Mouse (Mus musculus) layer of hippocampus, adult 11-12 months (tissue): ENCODE results near the gene Pip5k1b.
A peak's percentile ranks its signal among the peaks of the same experiment; 100 is the strongest.

Source experiments
- DNase-seq: peaks from one replicate; pipeline ENCODE4 v3.0.0; 2022; ENCODE audit warnings: low spot score

The Pip5k1b gene

DNA sequence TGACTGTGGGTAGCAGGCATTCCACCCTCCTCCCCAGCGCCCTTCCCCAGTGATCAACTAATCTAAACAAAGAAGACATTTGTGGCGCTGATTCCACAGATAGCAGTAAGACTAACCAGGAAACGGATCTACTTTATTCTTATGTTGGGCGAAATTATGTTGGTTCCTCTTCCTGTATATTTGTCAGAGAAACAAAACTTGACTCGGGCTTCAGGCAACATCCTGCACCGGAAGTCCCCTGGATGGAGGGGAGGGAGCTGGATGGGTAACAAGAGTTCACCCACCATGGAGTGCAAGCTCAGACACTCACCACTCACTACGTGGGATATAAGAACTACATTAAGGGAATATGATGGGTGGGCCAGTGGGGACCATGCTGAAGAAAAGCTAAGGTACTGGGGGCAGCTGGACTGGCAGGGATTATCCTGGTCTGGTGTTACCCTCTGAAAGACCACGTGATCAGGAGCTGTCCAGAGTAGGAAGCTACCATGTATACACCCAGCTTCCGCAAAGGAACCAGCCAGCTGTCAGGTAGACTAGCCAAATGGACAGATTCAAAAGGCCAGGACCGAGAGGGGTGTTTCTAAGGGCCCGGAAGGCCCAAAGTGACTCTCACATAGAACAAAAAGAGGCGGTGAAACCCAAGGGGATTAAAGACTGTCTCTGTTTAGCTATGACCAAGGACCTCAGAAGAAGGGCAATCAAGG, 219.1 kb downstream of the Pip5k1b start:
- no peak for DNase-seq

DNA sequence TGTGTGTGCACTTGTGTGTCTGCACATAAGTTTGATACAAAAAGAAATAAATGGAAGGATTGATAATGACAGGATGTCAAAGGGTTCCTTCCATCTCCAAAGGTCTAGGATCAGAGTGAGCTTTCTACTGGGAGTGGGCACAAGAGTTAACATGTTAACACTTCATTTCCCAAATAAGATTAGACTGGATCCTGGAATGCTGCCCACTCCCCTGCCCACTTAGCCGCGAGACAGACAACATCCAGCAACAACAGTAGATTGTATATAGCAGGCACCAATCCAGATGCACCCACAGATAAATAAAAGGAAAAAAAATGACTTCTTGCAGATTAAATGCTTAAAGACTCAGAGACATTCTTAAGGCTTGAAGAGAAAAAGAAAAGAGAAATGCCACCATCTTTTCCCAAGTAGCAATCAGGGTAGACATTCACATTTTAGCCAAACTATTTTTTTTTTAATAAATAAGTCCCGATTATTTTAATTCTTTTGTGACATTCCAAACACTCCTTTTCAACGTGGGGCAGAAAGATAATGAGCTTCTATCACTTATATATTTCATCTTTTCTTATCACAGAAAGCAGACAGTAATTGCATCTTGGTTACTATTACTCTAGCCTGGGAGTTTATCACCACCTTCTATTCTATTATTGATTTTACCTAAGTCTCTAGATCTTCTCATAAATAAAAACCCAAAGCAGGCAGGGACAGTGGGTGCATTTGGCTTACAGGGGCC, 219.9 kb downstream of the Pip5k1b start:
- DNase-seq, result no peak

- no peak for DNase-seq
These were observed 222.7 kb downstream of the Pip5k1b start for GRCm38 (mm10) chr19:24332956-24333355.

DNA sequence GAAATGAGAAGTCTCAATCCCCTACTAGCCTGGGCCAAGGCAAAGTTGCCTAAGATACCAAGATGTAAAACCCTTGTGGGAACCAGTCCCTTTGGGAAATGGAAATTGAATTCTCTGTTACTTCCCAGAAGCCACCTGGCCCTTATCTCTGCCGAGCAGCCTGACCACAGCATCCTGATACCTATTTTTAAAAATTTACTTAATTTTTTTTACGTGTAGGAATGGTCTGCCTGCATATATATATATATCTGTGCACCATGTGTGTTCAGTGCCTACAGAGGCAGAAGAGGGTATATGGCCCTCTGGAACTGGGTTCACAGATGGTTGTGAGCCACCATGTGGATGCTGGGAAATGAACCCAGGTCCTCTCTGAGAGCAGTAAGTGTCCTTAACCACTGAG, 224.4 kb downstream of the Pip5k1b start:
- no peak for DNase-seq

DNA sequence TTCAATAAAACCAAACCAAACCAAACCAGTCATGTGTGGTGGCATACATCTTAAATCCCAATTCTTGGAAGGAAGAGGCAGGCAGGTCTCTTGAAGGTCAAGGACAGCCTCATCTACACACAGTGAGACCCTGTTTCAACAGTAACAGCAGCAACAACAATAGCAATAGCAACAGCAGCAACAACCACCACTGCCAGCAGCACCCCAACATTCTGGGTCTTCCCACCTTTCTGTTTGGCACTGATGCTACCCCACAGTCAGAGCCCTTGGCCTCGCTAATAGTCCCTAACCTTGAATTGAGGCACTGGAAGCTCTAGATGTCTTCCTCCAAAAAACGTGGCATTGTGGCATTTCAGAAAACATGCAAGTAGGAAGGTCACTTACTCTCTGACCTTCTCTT, 225.3 kb downstream of the Pip5k1b start:
- no peak for DNase-seq

- DNase-seq, result no peak
These were observed 227.8 kb downstream of the Pip5k1b start for GRCm38 (mm10) chr19:24327921-24328320.

- no peak for DNase-seq
These were observed 228.7 kb downstream of the Pip5k1b start for GRCm38 (mm10) chr19:24326969-24327368.

DNA sequence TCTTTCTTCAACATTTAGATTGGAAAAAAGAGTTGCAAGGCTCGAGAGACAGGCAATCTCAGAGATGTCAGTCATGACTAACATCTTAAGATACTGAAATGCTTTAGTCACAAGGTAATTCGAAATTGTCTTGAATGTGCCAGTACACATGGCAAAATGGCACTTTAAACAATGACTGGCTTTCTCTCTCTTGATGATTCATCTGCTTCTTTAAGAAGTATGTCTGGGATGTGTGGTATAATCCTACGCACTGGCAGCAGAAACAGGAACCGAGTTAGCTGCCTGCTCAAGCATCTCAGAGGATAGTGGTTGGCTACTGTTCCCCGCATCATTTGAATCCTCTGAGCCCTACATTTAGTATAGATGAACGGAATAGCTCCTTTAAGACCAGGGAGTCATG, 230.0 kb downstream of the Pip5k1b start:
- no peak for DNase-seq

GRCm38 (mm10) chr19:24323841-24324613, 231.6 kb downstream of the Pip5k1b start:
- no peak for DNase-seq

GRCm38 (mm10) chr19:24321900-24322311, 233.8 kb downstream of the Pip5k1b start:
- DNase-seq, result no peak

DNA sequence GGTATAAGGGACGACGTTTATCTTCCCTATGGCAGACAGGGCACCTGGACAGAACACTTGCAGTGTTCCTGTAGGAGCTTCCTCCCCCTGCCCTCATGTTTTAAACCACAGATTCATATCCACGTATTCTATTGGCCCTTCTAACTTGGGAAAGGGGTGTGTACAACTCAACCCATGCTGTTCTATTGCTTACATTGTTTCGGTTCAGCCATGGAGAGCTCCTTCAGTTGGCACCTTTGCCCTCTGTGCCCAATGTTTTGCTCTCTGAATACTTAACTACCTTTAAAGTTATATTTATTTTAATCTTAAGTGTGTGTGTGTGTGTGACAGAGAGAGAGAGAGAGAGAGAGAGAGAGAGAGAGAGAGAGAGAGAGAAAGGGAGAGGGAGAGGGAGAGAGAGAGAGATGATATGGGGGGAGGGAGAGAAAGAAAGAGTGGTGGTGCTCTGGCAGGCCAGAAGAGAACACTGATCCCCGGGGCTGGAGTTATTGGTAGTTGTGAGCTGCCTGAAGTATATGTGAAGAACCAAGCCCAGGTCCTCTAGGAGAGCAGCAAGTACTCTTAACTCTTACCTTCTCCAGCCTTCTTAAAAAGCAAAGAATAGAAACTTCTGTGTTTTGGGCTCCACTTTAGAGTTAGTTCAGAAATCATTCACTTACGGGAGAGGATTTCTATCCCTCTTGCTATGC, 234.3 kb downstream of the Pip5k1b start:
- no peak for DNase-seq

DNA sequence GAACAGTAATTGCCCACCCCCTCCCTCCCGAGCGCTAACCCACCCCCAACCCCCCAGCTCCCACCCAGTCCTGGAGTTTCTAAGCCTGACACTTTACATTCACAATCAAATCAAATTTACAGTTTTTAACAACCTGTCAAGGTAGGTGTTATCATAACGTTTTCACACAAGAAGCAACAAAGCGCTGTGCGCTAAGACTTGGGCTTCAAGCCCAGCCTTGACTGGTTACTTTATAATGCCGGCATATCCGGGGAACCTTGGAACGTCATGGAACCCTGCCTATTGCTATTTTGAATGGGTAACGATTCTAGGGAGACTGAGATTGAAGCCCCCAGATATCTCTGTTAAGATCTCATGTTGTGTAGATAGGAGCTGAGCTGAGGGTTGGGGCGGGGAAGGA, 237.5 kb downstream of the Pip5k1b start:
- DNase-seq, result no peak

DNA sequence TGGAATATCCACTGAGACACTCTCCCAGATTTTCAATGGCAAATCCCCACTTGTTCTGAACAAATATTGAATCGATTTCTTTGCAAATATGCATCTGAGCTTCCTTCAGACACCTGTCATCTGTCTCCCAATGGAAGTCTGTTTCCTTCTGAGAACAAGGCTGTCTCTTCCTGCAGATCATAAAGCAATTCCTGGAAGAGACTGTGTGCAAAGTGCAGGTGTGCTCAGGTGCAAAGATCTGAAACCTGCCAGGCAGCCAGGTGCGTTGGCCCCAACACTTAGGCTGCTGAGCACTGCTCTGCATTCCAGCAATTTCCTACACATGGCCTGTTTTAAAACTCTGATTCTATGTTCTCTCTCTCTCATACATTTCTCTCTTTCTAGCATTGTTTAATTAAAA, 237.9 kb downstream of the Pip5k1b start:
- no peak for DNase-seq

DNA sequence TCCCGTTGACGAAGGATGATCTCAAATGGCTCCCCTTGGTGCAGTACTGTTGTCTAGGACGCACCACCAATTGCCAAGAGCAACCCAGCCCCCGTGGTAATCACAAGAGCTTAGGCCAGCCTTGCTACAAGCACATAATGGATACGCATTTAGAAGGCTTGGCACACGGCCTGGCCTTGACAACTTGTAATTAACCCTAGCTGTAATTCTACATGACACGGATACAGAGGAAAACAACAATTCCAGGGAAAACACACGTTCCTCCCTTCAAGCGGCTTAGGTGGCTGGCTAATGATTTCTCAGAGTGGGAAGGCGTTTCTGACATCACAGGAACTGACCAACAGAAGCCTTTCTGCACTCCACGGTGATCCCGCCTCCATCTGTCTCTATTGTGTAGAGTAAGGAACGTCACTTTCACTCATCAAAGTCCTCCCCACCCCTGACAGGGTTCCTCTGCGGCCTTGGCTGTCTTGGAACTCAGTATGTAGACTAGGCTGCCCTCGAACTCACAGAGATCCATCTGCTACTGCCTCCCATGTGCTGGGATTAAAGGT, 238.6 kb downstream of the Pip5k1b start:
- peak; percentile 46 for DNase-seq

DNA sequence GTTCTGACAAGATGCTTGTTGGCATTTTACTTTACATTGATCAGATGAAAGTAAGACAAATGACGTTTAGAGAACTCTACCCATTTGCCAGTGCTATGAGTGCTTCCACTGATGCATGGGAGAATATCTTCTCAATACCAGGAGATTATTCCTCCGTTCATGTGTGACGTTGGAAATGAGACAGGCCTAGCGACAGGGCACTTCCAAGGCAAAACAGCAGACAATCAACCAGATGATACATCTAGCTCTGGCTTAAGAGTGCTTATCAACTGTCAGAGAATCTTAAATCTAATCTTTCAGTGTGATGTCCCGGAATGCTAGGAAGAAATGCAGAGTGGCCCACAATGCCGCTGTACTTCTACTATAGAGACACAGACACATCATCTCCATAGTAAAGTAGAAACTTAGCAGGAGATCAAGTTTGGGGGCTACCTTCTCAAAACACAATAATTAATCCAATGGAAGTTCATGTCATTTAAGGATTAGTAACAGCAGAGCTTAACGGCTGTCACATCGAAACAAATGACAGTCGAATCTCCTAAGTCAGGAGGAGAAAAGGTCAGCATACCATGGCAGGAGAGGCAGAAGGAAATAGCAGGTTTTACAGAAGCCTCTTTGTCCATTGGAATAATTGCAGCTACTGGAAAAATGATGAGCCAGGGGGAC, 239.5 kb downstream of the Pip5k1b start:
- DNase-seq, result no peak

DNA sequence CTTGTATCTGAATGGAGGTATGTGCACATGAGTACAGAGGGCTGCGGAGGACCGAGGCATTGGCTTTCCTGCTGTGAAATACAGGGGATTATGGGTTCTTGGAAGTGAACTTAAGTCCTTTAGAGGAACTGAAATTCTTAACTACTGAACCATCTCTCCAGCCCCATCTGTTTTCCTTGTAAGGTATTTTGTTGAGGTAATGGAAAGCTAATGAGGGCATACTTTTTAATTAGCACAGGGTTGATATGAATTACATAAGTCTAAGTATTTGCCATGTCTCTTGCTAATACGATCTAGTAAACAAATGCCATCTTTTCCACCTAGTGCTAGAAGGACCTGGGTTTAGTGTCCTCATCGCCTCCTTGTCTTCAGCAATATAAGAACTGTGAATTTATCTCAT, 240.4 kb downstream of the Pip5k1b start:
- DNase-seq, result no peak

- DNase-seq, result no peak
These were observed 241.0 kb downstream of the Pip5k1b start for GRCm38 (mm10) chr19:24314676-24315075.

- no peak for DNase-seq
These were observed 242.9 kb downstream of the Pip5k1b start for GRCm38 (mm10) chr19:24312556-24313342.

DNA sequence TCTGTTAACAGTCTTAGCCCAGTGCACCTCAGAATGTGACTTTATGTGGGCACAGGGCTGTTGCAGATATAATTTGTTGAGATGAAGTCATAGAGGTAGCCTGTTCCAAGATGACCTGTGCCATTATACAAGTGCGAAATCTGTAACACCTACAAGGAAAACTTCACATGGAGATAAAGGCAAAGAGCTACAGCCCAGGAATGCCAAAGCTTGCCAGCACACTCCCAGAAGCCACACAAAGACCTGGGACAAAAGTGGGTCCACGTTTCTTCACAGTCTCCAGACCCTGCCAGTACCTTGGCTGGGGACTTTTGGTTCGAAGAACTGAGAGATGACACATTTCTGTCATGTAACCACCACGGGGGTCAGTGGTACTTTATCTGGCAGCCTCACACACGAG, 243.6 kb downstream of the Pip5k1b start:
- DNase-seq, result no peak

DNA sequence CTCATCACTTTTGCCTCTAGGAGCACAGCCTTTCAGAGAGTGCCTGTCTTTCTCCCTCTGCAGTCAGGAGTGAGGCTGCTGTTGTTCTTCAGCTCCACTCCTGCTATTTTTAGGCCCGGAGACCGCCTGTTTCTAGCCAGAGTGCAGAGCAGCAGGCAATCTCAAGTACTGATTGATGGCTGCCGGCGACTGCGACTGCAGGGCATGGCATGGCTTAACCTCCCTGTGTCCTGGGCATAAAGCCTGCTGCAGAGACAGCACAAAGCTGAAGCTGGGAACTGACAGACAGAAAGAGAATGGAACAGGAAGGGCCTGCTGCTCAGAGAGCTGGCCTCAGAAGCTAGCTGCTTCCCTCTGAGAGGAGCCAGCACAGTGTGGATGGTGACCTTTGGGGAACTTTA, 247.4 kb downstream of the Pip5k1b start:
- DNase-seq, result peak; percentile 47
